Mouse (Mus musculus) midbrain, embryonic 14.5 days (tissue): ENCODE measurements around the gene Mecom. TPM values are rescaled to one million over a fixed set of nuclear protein-coding genes. Genes with fewer than 3 reads are reported as not detected.

Experiments used
- ATAC-seq: fragments of 200-750 bp; cut with Nextera tagmentation; 2 replicates; pipeline ENCODE4 v1.8.0; 2017; ENCODE audit warnings: moderate number of reproducible peaks, moderate library complexity; ENCODE audit not compliant: low FRiP score, low TSS enrichment
- DNase-seq: peaks from one replicate; pipeline ENCODE4 v3.0.0-alpha.2; 2015
- H3K27ac ChIP-seq: fragments of 300-500 bp; sonication (generic); replicated peaks from 2 replicates; pipeline ENCODE4 v1.5.1; 2014; ENCODE audit warnings: mild to moderate bottlenecking, low read depth, low read length, moderate library complexity
- H3K27me3 ChIP-seq: fragments of 300-500 bp; sonication (generic); 2 replicates; pipeline ENCODE4 v1.6.1; 2014; ENCODE audit warnings: low read length, control low read depth, mixed read lengths; ENCODE audit not compliant: control insufficient read depth, insufficient read depth
- H3K36me3 ChIP-seq: fragments of 300-500 bp; sonication (generic); 2 replicates; pipeline ENCODE4 v1.6.1; 2014; ENCODE audit warnings: low read length, control low read depth; ENCODE audit not compliant: control insufficient read depth, insufficient read depth
- H3K4me1 ChIP-seq: fragments of 300-500 bp; sonication (generic); 2 replicates; pipeline ENCODE4 v1.6.1; 2014; ENCODE audit warnings: mild to moderate bottlenecking, antibody characterized with exemption, low read length, control low read depth; ENCODE audit not compliant: control insufficient read depth, insufficient read depth
- H3K4me2 ChIP-seq: fragments of 300-500 bp; sonication (generic); 2 replicates; pipeline ENCODE4 v1.6.1; 2014; ENCODE audit warnings: mild to moderate bottlenecking, low read length, moderate library complexity
- H3K4me3 ChIP-seq: fragments of 300-500 bp; sonication (generic); replicated peaks from 2 replicates; pipeline ENCODE4 v1.5.1; 2014; ENCODE audit warnings: low read depth, low read length
- H3K9ac ChIP-seq: fragments of 300-500 bp; sonication (generic); replicated peaks from 2 replicates; pipeline ENCODE4 v1.6.1; 2014; ENCODE audit warnings: mild to moderate bottlenecking, low read length, moderate library complexity
- H3K9me3 ChIP-seq: fragments of 300-500 bp; sonication (generic); 2 replicates; pipeline ENCODE4 v1.6.1; 2016; ENCODE audit warnings: low read length, control low read depth, mixed read lengths; ENCODE audit not compliant: control insufficient read depth
- WGBS: fragments of 180-500 bp; shearing (Covaris S2); extraction: QIAGEN DNeasy Blood & Tissue Kit; methylation state at CpG from one replicate; pipeline ENCODE4 v1.1.7; 2014; 5-methylcytosine and 5-hydroxymethylcytosine counted together
- polyA plus RNA-seq: library from polyadenylated mRNA; unstranded; fragments of >200 nt; fragmentation: Nextera tagmentation; extraction: Ambion mirVana; gene quantifications from 2 replicates; pipeline ENCODE4 v1.2.1, GENCODE M21; 2014

The Mecom gene
- polyA plus RNA-seq, 1 experiment from 2014 or later: 10.1 TPM

DNA sequence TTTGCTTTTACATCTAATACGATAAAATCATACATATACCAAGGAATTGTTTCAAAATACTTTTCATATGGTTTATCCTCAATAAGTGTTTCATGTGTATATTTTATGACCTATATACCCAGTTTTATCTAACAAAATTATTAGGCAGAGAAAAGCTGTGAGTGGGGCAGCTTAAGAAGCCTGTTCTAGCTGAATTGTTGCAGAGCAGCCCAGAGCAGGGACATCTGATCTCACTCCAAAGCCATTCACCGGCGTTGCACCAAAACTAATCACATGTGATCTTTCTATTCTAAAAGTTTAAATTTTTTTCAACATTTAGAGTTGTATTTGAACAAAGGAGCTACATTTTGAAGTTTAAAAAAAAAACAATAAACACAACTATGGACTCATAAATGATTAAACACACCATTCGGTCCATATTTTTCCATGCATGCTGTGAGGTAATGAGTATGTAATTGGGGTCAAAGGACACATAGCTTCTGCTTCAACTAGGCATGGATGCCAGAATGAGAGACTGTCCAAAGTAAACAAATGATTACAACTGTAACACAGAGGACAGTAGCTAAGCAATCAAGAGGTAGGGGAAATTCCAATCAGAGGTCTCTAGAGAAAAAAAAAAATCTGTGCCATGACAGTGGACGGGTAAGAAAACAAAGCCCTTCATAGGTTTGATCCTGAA lies 64.7 kb downstream of the Mecom start:
- peak; percentile 36 for DNase-seq
- Histone ChIP-seq H3K9me3 (no peaks in the 10 kb centered on the region), H3K36me3 (no peaks in the 10 kb centered on the region), H3K27me3 (no peaks in the 10 kb centered on the region), H3K4me3 (no peak overlapping the region), H3K4me1 (0 out of 2 replicates have a peak, but pooled peaks cover 10% of the 10 kb centered on the region), H3K27ac (no peak overlapping the region), H3K9ac (no peak overlapping the region), H3K4me2 (no peak overlapping the region)
- no peak for ATAC-seq
- 9% methylated on average over 5 of the region's 5 CpGs for WGBS

DNA sequence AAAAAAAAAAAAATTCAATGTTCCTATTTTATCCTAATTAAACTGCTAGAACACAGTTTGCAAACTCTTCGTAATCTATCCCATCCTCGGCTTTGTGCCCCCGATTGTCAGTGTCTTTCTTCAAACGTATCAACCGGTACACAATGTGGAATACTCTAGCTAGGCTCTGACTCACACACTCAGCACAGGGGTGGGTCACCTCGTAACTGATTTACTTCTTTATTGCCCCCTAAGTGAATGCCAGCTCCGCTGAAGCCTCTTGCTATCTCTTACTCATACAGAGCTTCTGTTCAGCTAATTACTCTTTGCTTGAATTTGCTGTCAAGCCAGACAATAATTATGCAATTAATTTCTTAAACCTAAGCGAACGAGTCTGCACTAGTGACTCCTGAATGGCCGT lies 66.1 kb downstream of the Mecom start:
- Histone ChIP-seq H3K4me2 (no peak overlapping the region), H3K36me3 (no peaks in the 10 kb centered on the region), H3K4me1 (0 out of 2 replicates have a peak, but pooled peaks cover 10% of the 10 kb centered on the region), H3K9ac (no peak overlapping the region), H3K9me3 (no peaks in the 10 kb centered on the region), H3K27ac (no peak overlapping the region), H3K27me3 (no peaks in the 10 kb centered on the region), H3K4me3 (no peak overlapping the region)
- 80% methylated on average over 10 of the region's 10 CpGs for WGBS
- ATAC-seq (no peak), DNase-seq (no peak)

DNA sequence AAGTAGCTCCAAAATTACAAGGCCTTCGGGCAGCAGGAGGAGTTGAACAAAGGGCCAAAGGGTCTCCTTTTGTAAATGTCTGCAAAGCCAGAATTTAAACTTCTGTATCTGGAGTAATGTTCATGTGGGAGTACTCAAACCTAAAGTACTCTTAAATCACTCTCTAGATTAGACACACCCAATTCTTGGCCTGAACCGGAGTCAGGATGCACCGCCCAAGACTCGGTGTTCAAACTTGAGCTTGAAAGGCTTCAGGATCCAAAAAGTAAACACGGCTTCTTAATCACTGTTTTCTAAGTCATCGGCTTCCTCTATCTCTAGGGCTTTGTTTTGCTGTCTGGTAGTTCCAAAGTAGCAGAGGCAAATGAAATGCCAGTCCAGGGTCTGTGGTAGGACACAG lies 67.3 kb downstream of the Mecom start:
- Histone ChIP-seq H3K27ac (no peak overlapping the region), H3K4me2 (no peak overlapping the region), H3K9me3 (no peaks in the 10 kb centered on the region), H3K36me3 (no peaks in the 10 kb centered on the region), H3K4me3 (no peak overlapping the region), H3K27me3 (no peaks in the 10 kb centered on the region), H3K4me1 (0 out of 2 replicates have a peak, but pooled peaks cover 10% of the 10 kb centered on the region), H3K9ac (no peak overlapping the region)
- 84% methylated on average over 6 of the region's 6 CpGs for WGBS
- DNase-seq (no peak), ATAC-seq (no peak)

DNA sequence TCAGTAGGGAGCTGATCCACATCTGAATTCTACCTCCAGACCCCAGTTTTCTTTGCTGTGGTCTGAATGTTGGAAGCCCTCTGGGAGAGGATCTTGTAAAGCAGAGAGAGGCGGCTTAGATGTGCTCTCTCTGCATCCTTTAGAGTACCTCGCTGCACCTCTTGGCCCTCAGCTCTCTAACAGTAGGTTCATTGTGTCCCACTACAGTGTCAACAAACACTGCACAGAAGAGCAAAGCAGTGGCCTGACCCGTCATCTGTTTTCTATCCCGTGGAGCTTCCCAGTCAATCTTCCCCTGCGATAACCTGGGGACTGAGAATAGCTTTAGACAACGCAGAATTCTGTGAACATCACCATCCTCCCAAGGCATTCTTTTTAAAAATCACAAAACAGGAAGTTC lies 69.6 kb downstream of the Mecom start:
- WGBS: 60% methylated on average over 6 of the region's 6 CpGs
- Histone ChIP-seq H3K9me3 (no peaks in the 10 kb centered on the region), H3K36me3 (no peaks in the 10 kb centered on the region), H3K9ac (no peak overlapping the region), H3K27me3 (no peaks in the 10 kb centered on the region), H3K27ac (no peak overlapping the region), H3K4me3 (no peak overlapping the region), H3K4me1 (0 out of 2 replicates have a peak, but pooled peaks cover 5% of the 10 kb centered on the region), H3K4me2 (no peak overlapping the region)
- DNase-seq: no peak
- ATAC-seq: no peak

DNA sequence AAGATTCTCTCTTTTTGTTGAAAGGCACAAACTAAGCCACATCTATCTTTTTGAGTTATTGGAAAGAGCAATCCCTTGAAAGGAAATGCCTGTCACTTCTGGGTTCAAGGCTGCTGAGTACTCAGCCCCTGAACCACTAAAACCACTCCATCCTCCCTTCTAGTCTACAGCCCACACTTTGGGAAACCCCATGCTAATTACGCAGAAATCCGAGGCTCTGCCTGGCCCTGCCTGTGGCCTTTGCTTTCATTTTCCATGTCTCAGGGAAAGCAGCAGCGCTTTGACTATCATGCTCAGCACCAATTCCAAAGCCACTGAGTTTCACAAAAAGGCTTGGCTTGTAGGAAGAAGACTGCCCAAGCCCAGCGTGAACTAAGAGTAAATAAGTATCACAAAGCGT lies 70.8 kb downstream of the Mecom start:
- DNase-seq: no peak
- H3K9ac ChIP-seq: no peak overlapping the region
- no peaks in the 10 kb centered on the region for H3K36me3 ChIP-seq
- no peak overlapping the region for H3K4me2 ChIP-seq
- H3K4me1 ChIP-seq: no peaks in the 10 kb centered on the region
- 48% methylated on average over 5 of the region's 5 CpGs for WGBS
- H3K27ac ChIP-seq: no peak overlapping the region
- H3K9me3 ChIP-seq: no peaks in the 10 kb centered on the region
- H3K4me3 ChIP-seq: no peak overlapping the region
- H3K27me3 ChIP-seq: no peaks in the 10 kb centered on the region
- ATAC-seq: no peak

DNA sequence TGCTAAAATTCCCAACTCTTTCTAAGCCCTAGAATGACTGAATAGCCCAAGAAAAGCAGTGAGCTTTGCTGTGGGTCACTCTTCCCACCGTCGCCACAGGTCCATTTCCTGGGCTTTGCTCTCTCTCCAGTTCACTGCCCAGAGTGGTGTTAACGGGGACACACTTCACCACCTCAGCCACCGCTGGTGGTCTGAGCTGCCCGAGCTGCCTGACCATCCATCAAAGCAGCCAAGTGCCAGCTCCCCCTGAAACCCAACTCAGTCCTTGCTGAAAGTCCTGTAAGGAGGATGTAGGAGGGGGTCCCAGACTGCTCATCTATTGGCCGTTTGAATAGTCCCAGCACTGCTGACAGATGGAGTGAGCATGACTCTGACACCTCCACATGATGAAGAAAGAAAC lies 72.2 kb downstream of the Mecom start:
- ATAC-seq (no peak), DNase-seq (no peak)
- Histone ChIP-seq H3K4me1 (no peaks in the 10 kb centered on the region), H3K27ac (no peak overlapping the region), H3K27me3 (no peaks in the 10 kb centered on the region), H3K36me3 (no peaks in the 10 kb centered on the region), H3K9ac (no peak overlapping the region), H3K4me3 (no peak overlapping the region), H3K4me2 (no peak overlapping the region), H3K9me3 (no peaks in the 10 kb centered on the region)
- WGBS: 36% methylated on average over 6 of the region's 6 CpGs

DNA sequence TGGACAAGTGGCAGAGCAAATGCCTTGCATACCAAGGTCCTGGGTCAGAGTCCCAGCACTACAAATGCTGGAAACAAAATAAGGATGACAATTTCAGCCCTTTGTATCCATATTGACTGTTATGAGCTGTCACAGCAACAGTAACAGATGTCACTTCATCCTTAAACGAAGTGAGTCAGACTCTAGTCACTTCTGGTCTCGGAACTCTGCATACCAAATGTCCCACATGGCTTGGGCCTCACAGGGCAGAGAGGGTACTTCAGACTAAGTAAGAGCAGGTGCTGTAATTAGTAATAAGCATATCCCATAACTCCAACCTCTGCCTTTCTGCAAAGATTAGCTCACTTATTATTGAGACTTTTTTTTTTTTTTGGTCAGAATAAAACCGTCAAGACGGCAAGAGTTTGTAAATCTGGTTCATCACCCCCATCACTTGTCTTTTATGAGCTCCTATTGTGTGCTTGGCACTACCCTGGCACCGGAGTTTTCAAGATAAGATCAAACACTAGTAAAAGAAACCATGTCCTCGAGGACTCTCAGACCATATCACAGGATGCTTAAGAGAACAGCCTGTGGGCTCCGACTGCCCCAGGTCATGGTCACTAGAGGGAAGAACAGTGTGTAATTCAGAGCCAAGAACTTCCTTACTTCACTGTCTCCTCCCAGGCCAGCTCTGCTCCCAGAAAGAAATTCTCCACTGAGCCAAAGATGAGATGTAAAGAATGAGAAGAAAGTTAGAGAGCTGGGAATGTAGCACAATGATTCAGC lies 79.6 kb downstream of the Mecom start:
- H3K9me3 ChIP-seq: no peaks in the 10 kb centered on the region
- H3K36me3 ChIP-seq: no peaks in the 10 kb centered on the region
- no peak overlapping the region for H3K4me2 ChIP-seq
- no peak for DNase-seq
- no peak overlapping the region for H3K4me3 ChIP-seq
- H3K27ac ChIP-seq: no peak overlapping the region
- WGBS: 77% methylated on average over 7 of the region's 7 CpGs
- H3K27me3 ChIP-seq: no peaks in the 10 kb centered on the region
- H3K4me1 ChIP-seq: no peaks in the 10 kb centered on the region
- no peak overlapping the region for H3K9ac ChIP-seq
- ATAC-seq: no peak

DNA sequence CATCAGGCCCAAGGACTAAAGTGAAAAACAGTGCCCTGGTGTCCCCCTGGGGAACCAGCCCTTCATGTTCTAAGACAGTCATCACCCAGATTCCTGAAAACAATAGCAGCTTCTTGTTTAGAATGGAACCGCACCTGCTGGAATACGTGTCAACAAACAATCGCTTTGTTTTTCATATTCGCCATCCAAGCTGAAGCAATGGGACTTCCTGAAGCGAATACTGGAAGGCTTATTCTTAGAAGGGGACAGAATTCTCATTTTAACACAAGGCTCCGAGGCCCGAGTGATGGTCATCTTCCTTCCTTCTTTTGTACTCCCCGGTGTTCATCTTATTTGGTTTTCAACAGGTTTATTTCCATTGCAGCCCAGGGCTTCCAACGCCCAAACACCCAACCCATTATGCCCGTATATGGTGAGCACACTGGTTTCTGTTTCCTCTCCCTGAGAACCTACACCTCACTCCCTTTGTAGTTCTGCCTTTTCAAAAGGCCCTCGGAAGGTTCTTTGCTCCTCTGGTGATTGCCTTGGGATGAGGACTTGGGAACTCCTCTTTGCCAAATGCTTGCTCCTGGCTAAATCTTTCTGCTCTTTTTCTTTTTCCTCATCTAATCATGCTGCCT lies 81.7 kb downstream of the Mecom start:
- DNase-seq: no peak
- 70% methylated on average over 11 of the region's 11 CpGs for WGBS
- no peak for ATAC-seq

More for the DNA sequence above, 81.7 kb downstream of the Mecom start:
- no peak overlapping the region for H3K4me3 ChIP-seq
- H3K27me3 ChIP-seq: no peaks in the 10 kb centered on the region
- H3K4me2 ChIP-seq: no peak overlapping the region
- H3K9ac ChIP-seq: no peak overlapping the region
- H3K27ac ChIP-seq: no peak overlapping the region
- H3K36me3 ChIP-seq: no peaks in the 10 kb centered on the region
- no peaks in the 10 kb centered on the region for H3K9me3 ChIP-seq
- no peaks in the 10 kb centered on the region for H3K4me1 ChIP-seq
